Mouse (Mus musculus) inflammation-experienced regulatory T-cells, adult 6 months (primary cell): Measurements from ENCODE around the gene Olfr345. TPM values are rescaled to one million over a fixed set of nuclear protein-coding genes. Genes with fewer than 3 reads are reported as not detected.

Experiments used
- ATAC-seq: one replicate; pipeline ENCODE4 v1.8.0; 2017
- polyA plus RNA-seq, 3 experiments: library from polyadenylated mRNA; unstranded; fragments of 100-300 nt; shearing (Covaris generic); gene quantifications; one replicate each; pipeline ENCODE4 v1.2.1; 2017

Gene Olfr345
- not detected for polyA plus RNA-seq

DNA sequence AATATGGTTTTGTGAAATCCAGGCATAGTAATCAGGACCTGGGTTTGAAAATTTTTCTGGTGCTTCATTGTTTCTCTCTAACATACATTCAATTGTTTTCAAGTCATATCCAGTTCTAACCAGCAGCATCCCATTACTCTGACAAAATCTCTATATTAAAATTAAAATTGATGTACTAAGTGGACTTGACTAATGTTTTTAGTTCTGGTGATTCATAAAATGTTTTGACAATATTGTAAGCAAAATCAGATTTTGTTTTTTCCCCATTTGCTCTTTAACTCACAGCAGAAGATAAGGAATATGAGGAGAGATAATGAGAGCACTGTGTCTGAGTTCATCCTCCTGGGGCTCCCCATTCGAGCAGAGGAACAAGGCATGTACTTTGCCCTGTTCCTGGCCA is at the start of gene Olfr345:
TSS of gene Olfr345 (plus strand) at position 301 of the 400 bp plus-strand sequence.
- no peak for ATAC-seq

DNA sequence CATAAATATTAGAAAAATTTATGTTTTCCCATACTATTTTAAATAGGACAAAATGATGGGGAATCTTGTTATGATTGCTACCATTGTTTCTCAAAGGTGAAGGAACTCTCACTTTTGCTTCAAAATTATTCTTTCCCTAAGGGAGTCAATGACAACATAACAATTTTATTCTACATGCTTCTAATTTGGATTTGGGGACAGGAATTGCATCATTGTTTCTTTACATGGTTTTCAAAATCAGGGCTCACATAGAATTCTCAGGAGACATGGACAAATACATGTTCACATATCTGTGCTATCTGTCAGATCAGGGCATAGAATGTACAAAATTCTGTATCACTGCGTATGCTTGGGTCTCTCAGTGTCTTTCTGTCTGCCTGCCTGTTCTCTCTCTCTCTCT is 45.6 kb downstream of the Olfr345 start, which contains the start of gene Olfr346:
TSS of gene Olfr346 (plus strand) at position 301 of the 400 bp plus-strand sequence.
- ATAC-seq = no peak

Other genes starting within 250 kb of the Olfr345 start
- not detected for gene Olfr339, start 221.1 kb upstream of the Olfr345 start, polyA plus RNA-seq
- gene Olfr340, start 187.5 kb upstream of the Olfr345 start, polyA plus RNA-seq = not detected
- gene Olfr341, start 157.6 kb upstream of the Olfr345 start, polyA plus RNA-seq = under 1 TPM in 1 of 3 experiments, not detected in 2; 0.30 TPM
- not detected for gene Olfr342, start 115.0 kb upstream of the Olfr345 start, polyA plus RNA-seq
- under 1 TPM in 1 of 3 experiments, not detected in 2; 0.05 TPM for gene Olfr344, start 73.4 kb upstream of the Olfr345 start, polyA plus RNA-seq
- gene Olfr346, start 45.7 kb downstream of the Olfr345 start, polyA plus RNA-seq = under 1 TPM in 1 of 3 experiments, not detected in 2; 0.16 TPM
- not detected for gene Olfr347, start 91.9 kb downstream of the Olfr345 start, polyA plus RNA-seq
- gene Olfr348, start 144.2 kb downstream of the Olfr345 start, polyA plus RNA-seq = not detected
- gene Olfr50, start 150.5 kb downstream of the Olfr345 start, polyA plus RNA-seq = not detected
- gene Olfr3, start 177.0 kb downstream of the Olfr345 start, polyA plus RNA-seq = not detected
- gene Olfr350, start 206.3 kb downstream of the Olfr345 start, polyA plus RNA-seq = not detected
- gene Olfr351, start 222.6 kb downstream of the Olfr345 start, polyA plus RNA-seq = not detected
- not detected for gene Olfr352, start 228.4 kb downstream of the Olfr345 start, polyA plus RNA-seq